Mouse (Mus musculus) adrenal gland, adult 8-10 months (tissue): ENCODE measurements at regions not wholly inside any gene's neighbourhood (a gene's known extent, or its start where the extent isn't known, plus 50 kb on each side); places are given as distances from the start of the nearest gene placed in this dataset.

Experiments used
- DNase-seq: peaks from one replicate; pipeline ENCODE4 v3.0.0; 2022

GRCm38 (mm10) chr1:169872865-169873264, 55.6 kb upstream of the Ccdc190 start:
- no peak for DNase-seq

GRCm38 (mm10) chr1:169868636-169869035, 59.8 kb upstream of the Ccdc190 start:
- no peak for DNase-seq

- DNase-seq = no peak
Measured at GRCm38 (mm10) chr1:169867453-169867852, 61.0 kb upstream of the Ccdc190 start.

- DNase-seq = no peak
Measured at GRCm38 (mm10) chr1:169866840-169867239, 61.6 kb upstream of the Ccdc190 start.

- no peak for DNase-seq
Measured at GRCm38 (mm10) chr1:169859041-169859440, 69.4 kb upstream of the Ccdc190 start.

- DNase-seq = no peak
Measured at GRCm38 (mm10) chr1:169851663-169852062, 76.8 kb upstream of the Ccdc190 start.

GRCm38 (mm10) chr1:169848254-169849015, 80.0 kb upstream of the Ccdc190 start:
- DNase-seq = peak; percentile 29

GRCm38 (mm10) chr1:169842490-169842889, 86.0 kb upstream of the Ccdc190 start:
- no peak for DNase-seq

GRCm38 (mm10) chr1:169840948-169841347, 87.5 kb upstream of the Ccdc190 start:
- no peak for DNase-seq

- DNase-seq = no peak
Measured at GRCm38 (mm10) chr1:169840056-169840728, 88.3 kb upstream of the Ccdc190 start.

- no peak for DNase-seq
Measured at GRCm38 (mm10) chr1:169833385-169833784, 85.9 kb upstream of the Rgs4 start.

GRCm38 (mm10) chr1:169831326-169832066, 84.1 kb upstream of the Rgs4 start:
- no peak for DNase-seq

- no peak for DNase-seq
Measured at GRCm38 (mm10) chr1:169830596-169830995, 83.2 kb upstream of the Rgs4 start.

GRCm38 (mm10) chr1:169822034-169822433, 74.6 kb upstream of the Rgs4 start:
- no peak for DNase-seq

GRCm38 (mm10) chr1:169819404-169819949, 72.0 kb upstream of the Rgs4 start:
- no peak for DNase-seq

- DNase-seq = no peak
Measured at GRCm38 (mm10) chr1:169816939-169817338, 69.5 kb upstream of the Rgs4 start.

GRCm38 (mm10) chr1:169812512-169813101, 65.2 kb upstream of the Rgs4 start:
- DNase-seq = no peak

GRCm38 (mm10) chr1:169803428-169804138, 56.1 kb upstream of the Rgs4 start:
- no peak for DNase-seq

GRCm38 (mm10) chr1:169802868-169803267, 55.4 kb upstream of the Rgs4 start:
- no peak for DNase-seq

- no peak for DNase-seq
Measured at GRCm38 (mm10) chr1:169802053-169802830, 54.8 kb upstream of the Rgs4 start.
